Mouse (Mus musculus) forebrain, embryonic 12.5 days (tissue): ENCODE data around the gene 4930467E23Rik. TPM values are rescaled to one million over a fixed set of nuclear protein-coding genes. Genes with fewer than 3 reads are reported as not detected.
A peak's percentile ranks its signal among the peaks of the same experiment; 100 is the strongest.
"Not testable (repeated sequence)": the region's sequence is repeated elsewhere in the genome, so short reads cannot be mapped to it uniquely, and the experiment has no call there.

ENCODE experiments used
- ATAC-seq: fragments of 200-750 bp; cut with Nextera tagmentation; 2 replicates; pipeline ENCODE4 v1.8.0; 2017; ENCODE audit warnings: moderate TSS enrichment; ENCODE audit not compliant: low FRiP score
- H3K27ac ChIP-seq: fragments of 300-500 bp; sonication (generic); 2 replicates; pipeline ENCODE4 v1.5.1; 2016; ENCODE audit warnings: mild to moderate bottlenecking
- H3K27me3 ChIP-seq: fragments of 300-500 bp; sonication (generic); 2 replicates; pipeline ENCODE4 v1.6.1; 2016; ENCODE audit warnings: mild to moderate bottlenecking
- H3K36me3 ChIP-seq: fragments of 300-500 bp; sonication (generic); replicated peaks from 2 replicates; pipeline ENCODE4 v1.6.1; 2016; ENCODE audit warnings: mild to moderate bottlenecking
- H3K4me1 ChIP-seq: fragments of 300-500 bp; sonication (generic); 2 replicates; pipeline ENCODE4 v1.6.1; 2016
- H3K4me2 ChIP-seq: fragments of 300-500 bp; sonication (generic); 2 replicates; pipeline ENCODE4 v1.6.1; 2016; ENCODE audit warnings: mild to moderate bottlenecking, moderate library complexity
- H3K4me3 ChIP-seq: fragments of 300-500 bp; sonication (generic); replicated peaks from 2 replicates; pipeline ENCODE4 v1.5.1; 2016; ENCODE audit warnings: mild to moderate bottlenecking
- H3K9ac ChIP-seq: fragments of 300-500 bp; sonication (generic); 2 replicates; pipeline ENCODE4 v1.6.1; 2016; ENCODE audit warnings: mild to moderate bottlenecking
- H3K9me3 ChIP-seq: fragments of 300-500 bp; sonication (generic); 2 replicates; pipeline ENCODE4 v1.6.1; 2016
- WGBS: fragments of 180-500 bp; shearing (Covaris S2); methylation state at CpG from one replicate; pipeline ENCODE4 v1.1.7; 2016; 5-methylcytosine and 5-hydroxymethylcytosine counted together
- polyA plus RNA-seq: library from polyadenylated mRNA; unstranded; fragments of >200 nt; fragmentation: Nextera tagmentation; extraction: Ambion mirVana; gene quantifications from 2 replicates; pipeline ENCODE4 v1.2.1, GENCODE M21; 2016

4930467E23Rik gene
- polyA plus RNA-seq, 1 experiment from 2014 or later: 0.15 TPM

DNA sequence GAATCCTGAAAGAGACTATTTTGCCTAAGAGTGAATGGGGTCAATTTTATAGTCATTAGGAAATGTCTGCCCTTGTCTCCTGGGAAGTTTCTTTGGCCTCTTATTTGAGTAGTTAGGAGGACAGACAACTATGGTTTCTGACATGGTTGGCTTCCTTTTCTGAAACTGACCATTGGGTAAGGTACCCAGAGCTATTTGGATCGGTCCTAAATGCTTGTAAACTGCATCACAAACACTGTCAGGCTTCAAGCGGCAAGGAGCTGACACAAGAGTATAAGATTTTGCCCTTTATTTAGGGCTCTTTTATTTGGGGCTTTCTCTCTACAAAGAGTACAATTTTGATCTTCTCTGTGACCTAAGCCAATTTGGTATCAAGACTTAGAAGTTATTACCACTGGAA is 48.1 kb downstream of the 4930467E23Rik start:
- not testable (repeated sequence) for ATAC-seq, H3K9ac ChIP-seq, H3K4me2 ChIP-seq

DNA sequence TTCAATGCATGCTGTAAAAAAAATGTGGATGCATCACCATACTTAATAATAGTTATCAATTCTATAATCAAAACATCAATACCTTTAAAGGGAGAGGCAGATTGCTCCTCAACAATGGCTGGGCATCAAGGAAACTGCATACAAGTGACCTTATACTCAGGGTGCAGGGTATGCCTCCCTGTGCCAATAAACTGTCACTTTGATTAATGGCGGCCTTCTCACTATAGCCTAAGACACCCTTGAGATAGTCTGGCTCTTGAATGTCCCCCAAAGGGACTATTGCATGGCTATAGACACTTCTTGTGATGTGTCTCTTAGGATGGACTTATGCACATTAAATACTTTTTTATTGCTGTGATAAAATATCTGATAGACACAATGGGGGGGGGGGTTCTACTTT is 48.8 kb downstream of the 4930467E23Rik start:
- H3K4me2 ChIP-seq, H3K27me3 ChIP-seq, H3K36me3 ChIP-seq, ATAC-seq, H3K4me3 ChIP-seq, H3K4me1 ChIP-seq, H3K9ac ChIP-seq, H3K27ac ChIP-seq: not testable (repeated sequence)
- H3K9me3 ChIP-seq: peaks cover 10% of the 10 kb centered on the region; the same call in 1 of the 2 replicates
- WGBS: 51% methylated on average over 1 of the region's 1 CpGs

More for the DNA sequence above, 48.1 kb downstream of the 4930467E23Rik start:
- peaks cover 10% of the 10 kb centered on the region; the same call in 1 of the 2 replicates for H3K9me3 ChIP-seq
- H3K4me1 ChIP-seq, H3K36me3 ChIP-seq, H3K27ac ChIP-seq, H3K27me3 ChIP-seq, H3K4me3 ChIP-seq: not testable (repeated sequence)
- 43% methylated on average over 2 of the region's 2 CpGs for WGBS

DNA sequence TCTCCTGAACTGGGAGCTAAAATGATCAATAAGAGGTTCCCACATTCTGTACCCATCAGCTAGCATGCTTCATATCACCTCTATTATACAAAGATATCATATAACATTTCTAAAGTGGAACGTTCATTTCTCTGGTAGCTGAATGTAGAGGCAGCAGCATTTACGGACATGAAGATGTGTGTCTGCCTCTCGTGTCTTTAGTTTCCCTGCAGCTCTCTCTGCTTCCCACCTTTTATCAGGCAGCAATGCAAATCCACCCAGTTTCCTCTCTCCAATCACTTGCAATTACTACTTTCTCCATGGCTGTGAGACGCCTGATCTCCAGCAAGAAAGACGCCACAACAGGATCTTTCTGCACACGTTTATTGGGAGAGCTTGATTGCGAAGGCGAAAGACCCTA is 49.5 kb downstream of the 4930467E23Rik start:
- WGBS: 89% methylated on average over 8 of the region's 8 CpGs
- not testable (repeated sequence) for H3K4me2 ChIP-seq, ATAC-seq

DNA sequence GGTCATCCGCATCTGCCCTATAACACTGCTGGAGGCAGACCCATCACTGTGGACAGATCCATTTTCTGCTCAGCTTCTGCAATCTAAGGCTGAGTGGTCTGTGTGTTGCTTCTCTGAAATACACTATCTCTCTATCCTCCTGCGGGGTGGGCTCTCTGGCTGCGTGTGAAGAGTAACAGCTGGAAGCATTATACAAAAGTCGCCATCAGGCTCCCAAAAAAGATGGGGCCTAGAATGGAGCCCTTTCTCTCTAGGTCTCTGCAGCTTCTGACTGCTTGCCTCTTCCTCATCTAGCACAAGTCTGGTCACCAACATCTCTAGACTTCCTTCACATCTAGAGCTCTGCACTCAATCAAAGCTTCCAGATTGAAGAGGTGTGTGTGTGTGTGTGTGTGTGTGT is 50.8 kb downstream of the 4930467E23Rik start:
- WGBS: 96% methylated on average over 4 of the region's 4 CpGs
- not testable (repeated sequence) for ATAC-seq

More for the DNA sequence above, 49.5 kb downstream of the 4930467E23Rik start:
- not testable (repeated sequence) for H3K4me3 ChIP-seq, H3K36me3 ChIP-seq, H3K27ac ChIP-seq, H3K9ac ChIP-seq, H3K27me3 ChIP-seq, H3K4me1 ChIP-seq
- H3K9me3 ChIP-seq: peaks cover 10% of the 10 kb centered on the region; the same call in 1 of the 2 replicates

DNA sequence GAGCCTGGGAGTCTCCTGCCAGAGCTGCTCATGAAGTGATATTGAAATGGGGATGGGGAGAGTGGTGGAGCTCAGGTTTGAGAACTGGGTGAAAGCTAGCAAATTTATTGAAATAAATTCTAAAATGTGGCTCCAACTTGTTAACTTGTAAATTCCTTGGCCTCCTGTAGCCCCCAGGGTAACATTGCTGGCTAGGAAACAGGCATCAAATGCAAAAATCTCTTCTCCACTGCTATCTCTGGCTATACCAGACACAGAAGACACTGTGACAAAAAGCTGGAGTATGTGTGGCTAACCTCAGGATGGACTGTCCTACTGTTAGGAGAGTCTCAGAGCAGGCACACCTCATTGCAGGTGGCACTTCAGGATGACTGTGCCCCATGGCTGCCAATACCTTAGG is 51.3 kb downstream of the 4930467E23Rik start:
- not testable (repeated sequence) for H3K27ac ChIP-seq, H3K4me3 ChIP-seq, H3K4me1 ChIP-seq, ATAC-seq, H3K9ac ChIP-seq, H3K36me3 ChIP-seq, H3K27me3 ChIP-seq, H3K4me2 ChIP-seq
- peaks cover 10% of the 10 kb centered on the region; the same call in 1 of the 2 replicates for H3K9me3 ChIP-seq

More for the DNA sequence above, 50.8 kb downstream of the 4930467E23Rik start:
- H3K4me2 ChIP-seq, H3K4me3 ChIP-seq, H3K9ac ChIP-seq, H3K27ac ChIP-seq, H3K36me3 ChIP-seq, H3K4me1 ChIP-seq, H3K27me3 ChIP-seq: not testable (repeated sequence)
- peaks cover 10% of the 10 kb centered on the region; the same call in 1 of the 2 replicates for H3K9me3 ChIP-seq

DNA sequence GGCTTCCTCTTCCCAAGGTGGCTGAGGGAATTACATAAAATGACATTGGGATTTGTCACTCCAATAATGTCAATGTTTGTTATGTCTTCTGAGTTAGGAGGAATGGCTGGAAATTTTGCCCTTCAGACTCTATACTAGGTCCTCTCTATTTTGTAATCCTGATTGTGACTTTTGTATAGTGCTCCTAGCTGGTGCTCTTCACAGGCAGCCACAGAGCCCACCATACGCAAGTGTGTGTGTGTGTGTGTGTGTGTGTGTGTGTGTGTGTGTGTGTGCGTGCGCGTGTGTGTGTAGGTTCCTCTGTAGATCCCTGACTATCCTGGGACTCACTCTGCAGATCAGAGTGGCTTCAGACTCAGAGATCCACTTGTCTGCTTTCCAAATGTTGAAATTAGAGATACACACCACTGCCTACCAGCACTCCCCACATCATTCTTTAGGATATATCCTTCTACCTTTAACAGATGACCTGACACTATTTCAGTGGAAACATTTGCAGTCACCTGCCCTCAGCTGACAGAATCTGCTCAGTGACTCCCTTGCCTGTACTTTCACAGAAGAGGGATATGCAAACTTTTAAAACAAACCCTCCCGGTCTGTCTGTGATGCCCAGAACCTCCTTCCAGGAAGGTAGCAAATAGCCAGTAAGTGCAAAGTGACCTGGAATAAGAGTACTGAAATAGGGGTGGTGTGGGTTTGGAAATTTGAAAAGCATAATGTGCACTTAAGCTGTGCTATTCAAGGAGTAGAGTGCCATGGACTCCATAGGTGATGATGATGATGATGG is 52.1 kb downstream of the 4930467E23Rik start:
- H3K4me3 ChIP-seq, H3K4me1 ChIP-seq, H3K27me3 ChIP-seq, ATAC-seq, H3K36me3 ChIP-seq, H3K27ac ChIP-seq, H3K4me2 ChIP-seq, H3K9ac ChIP-seq: not testable (repeated sequence)
- 92% methylated on average over 5 of the region's 5 CpGs for WGBS
- peaks cover 10% of the 10 kb centered on the region; the same call in 1 of the 2 replicates for H3K9me3 ChIP-seq

DNA sequence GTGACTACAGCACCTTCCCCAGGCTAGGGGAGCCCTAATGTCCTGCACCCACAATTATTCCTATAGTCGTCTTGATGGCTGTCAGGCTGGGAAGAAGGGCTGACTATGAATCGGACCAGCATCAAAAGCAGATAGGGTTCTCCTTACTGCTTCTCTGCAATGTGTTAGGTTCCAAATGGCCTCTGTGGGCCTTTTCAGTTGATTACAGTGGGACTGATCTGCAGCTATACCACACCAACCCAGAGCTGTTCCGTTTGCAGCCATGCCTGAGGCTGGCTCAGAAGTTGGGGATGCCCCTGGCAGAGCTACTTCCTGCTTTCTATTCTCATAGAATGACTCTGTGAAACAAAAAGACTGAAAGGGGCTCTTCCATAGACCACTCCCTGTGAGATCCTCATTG is 53.4 kb downstream of the 4930467E23Rik start:
- not testable (repeated sequence) for H3K4me3 ChIP-seq, H3K27me3 ChIP-seq, H3K9ac ChIP-seq, H3K4me1 ChIP-seq, ATAC-seq, H3K27ac ChIP-seq, H3K4me2 ChIP-seq, H3K9me3 ChIP-seq, H3K36me3 ChIP-seq
- WGBS: 86% methylated on average over 3 of the region's 3 CpGs

DNA sequence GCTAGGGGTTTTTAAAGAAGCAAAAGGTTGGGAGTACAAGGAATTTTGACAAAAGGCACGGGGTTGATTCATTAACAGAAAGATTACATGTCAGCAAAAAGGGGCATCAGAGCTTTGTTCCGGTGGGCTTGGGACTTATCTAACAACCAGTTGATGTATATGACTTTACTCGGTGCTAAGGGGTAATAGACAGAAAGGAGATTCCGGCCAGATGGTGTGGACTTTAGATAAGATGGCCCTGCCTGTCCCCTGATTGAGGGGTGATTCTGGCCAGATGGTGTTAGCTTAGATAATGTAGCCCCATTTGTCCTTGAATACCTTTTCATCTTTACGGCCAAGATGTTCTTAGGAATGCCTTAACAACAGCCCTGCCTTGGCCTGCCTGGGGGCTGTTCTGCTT is 54.5 kb downstream of the 4930467E23Rik start:
- not testable (repeated sequence) for H3K4me1 ChIP-seq, H3K27ac ChIP-seq, H3K27me3 ChIP-seq, H3K4me2 ChIP-seq, ATAC-seq, H3K36me3 ChIP-seq, H3K4me3 ChIP-seq, H3K9me3 ChIP-seq, H3K9ac ChIP-seq
- WGBS: 100% methylated on average over 1 of the region's 5 CpGs

DNA sequence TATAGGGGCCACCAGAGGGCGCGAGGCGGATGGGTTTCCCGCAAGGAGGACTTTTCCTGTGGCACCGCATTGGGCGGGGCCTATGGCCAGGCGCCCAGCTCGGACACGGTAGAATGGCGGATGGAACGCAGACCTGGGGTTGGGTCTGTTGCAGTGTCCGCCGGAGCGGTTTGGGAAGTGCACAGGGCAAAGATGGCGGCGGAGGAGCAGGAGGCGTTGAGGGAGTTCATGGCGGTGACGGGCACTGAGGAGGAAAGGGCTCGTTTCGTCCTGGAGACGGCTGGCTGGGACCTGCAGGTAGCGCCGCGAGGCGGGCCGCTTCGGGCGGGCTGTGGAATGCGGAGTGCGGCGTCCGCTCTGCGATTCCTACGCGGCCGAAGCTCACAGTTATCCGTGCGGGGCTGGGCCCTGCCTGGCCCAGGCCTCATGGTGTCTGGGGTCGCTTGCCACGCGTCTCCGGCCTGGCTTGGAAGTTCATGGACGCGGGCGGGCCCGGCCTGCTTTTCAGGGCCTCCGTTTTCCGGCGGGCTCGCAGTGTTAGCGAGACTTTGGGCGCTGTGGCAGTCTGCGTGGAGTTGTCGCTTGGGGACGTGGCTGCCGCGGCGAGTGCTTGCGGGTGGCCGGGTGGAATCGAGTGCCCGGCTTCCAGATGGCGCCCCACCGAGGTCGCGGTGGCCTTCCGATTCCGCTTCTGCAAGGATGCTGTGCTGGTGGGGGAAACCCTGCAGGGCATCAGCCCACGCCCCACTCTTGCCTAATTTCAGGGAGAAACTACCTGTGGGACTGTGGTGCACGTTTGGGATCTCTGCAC is 55.4 kb downstream of the 4930467E23Rik start:
- Histone ChIP-seq H3K4me2 (peak overlapping the region; percentile 49), H3K27ac (peak overlapping the region; percentile 83), H3K9ac (peak overlapping the region; percentile 80), H3K4me3 (peak overlapping the region; percentile 54)
- H3K4me1 ChIP-seq, H3K36me3 ChIP-seq, H3K27me3 ChIP-seq, H3K9me3 ChIP-seq: not testable (repeated sequence)
- 16% methylated on average over 71 of the region's 71 CpGs for WGBS
- peak; percentile 100 for ATAC-seq

DNA sequence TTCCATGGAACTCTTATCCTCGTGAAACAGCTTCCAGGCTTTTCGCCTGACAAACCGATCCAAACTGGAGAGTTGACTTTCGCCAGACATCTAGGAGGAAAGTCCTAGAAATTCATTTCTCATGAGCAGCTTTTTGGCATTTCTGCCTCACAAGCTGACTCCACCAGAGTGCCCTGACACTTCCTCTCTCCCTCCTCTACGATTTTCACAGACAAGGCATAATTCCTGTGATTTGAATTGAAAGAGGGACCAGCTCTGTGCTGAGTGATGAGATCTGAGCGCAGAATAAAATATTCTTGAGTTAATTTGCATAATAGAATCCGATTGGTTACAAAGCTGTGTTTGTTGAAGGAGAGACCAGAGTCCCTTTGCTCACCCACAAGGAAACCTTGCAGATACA is 63.3 kb downstream of the 4930467E23Rik start:
- H3K4me3 ChIP-seq, H3K4me2 ChIP-seq, H3K27me3 ChIP-seq, H3K27ac ChIP-seq, H3K9ac ChIP-seq, H3K36me3 ChIP-seq, H3K9me3 ChIP-seq, H3K4me1 ChIP-seq, ATAC-seq: not testable (repeated sequence)
- WGBS: 80% methylated on average over 7 of the region's 7 CpGs
